Mouse (Mus musculus) midbrain, embryonic 12.5 days (tissue): ENCODE results near the gene Lbh. TPM values are rescaled to one million over a fixed set of nuclear protein-coding genes. Genes with fewer than 3 reads are reported as not detected.

Experiments used
- ATAC-seq: fragments of 200-750 bp; cut with Nextera tagmentation; 2 replicates; pipeline ENCODE4 v1.8.0; 2017; ENCODE audit warnings: low read depth, moderate TSS enrichment, moderate library complexity; ENCODE audit not compliant: low FRiP score
- H3K27ac ChIP-seq: fragments of 300-500 bp; sonication (generic); replicated peaks from 2 replicates; pipeline ENCODE4 v1.5.1; 2016; ENCODE audit warnings: mild to moderate bottlenecking
- H3K27me3 ChIP-seq: fragments of 300-500 bp; sonication (generic); 2 replicates; pipeline ENCODE4 v1.6.1; 2016; ENCODE audit warnings: mild to moderate bottlenecking
- H3K36me3 ChIP-seq: fragments of 300-500 bp; sonication (generic); 2 replicates; pipeline ENCODE4 v1.6.1; 2016
- H3K4me1 ChIP-seq: fragments of 300-500 bp; sonication (generic); 2 replicates; pipeline ENCODE4 v1.6.1; 2016
- H3K4me2 ChIP-seq: fragments of 300-500 bp; sonication (generic); replicated peaks from 2 replicates; pipeline ENCODE4 v1.6.1; 2016; ENCODE audit warnings: mild to moderate bottlenecking, moderate library complexity
- H3K4me3 ChIP-seq: fragments of 300-500 bp; sonication (generic); 2 replicates; pipeline ENCODE4 v1.5.1; 2016; ENCODE audit warnings: mild to moderate bottlenecking
- H3K9ac ChIP-seq: fragments of 300-500 bp; sonication (generic); replicated peaks from 2 replicates; pipeline ENCODE4 v1.6.1; 2016; ENCODE audit warnings: mild to moderate bottlenecking, moderate library complexity
- H3K9me3 ChIP-seq: fragments of 300-500 bp; sonication (generic); 2 replicates; pipeline ENCODE4 v1.6.1; 2016; ENCODE audit warnings: mild to moderate bottlenecking
- WGBS: fragments of 180-500 bp; shearing (Covaris S2); methylation state at CpG from one replicate; pipeline ENCODE4 v1.1.7; 2016; 5-methylcytosine and 5-hydroxymethylcytosine counted together
- polyA plus RNA-seq: library from polyadenylated mRNA; unstranded; fragments of >200 nt; fragmentation: Nextera tagmentation; extraction: Ambion mirVana; gene quantifications from 2 replicates; pipeline ENCODE4 v1.2.1, GENCODE M21; 2016

The Lbh gene
- polyA plus RNA-seq, 1 experiment from 2014 or later, result 3.4 TPM

DNA sequence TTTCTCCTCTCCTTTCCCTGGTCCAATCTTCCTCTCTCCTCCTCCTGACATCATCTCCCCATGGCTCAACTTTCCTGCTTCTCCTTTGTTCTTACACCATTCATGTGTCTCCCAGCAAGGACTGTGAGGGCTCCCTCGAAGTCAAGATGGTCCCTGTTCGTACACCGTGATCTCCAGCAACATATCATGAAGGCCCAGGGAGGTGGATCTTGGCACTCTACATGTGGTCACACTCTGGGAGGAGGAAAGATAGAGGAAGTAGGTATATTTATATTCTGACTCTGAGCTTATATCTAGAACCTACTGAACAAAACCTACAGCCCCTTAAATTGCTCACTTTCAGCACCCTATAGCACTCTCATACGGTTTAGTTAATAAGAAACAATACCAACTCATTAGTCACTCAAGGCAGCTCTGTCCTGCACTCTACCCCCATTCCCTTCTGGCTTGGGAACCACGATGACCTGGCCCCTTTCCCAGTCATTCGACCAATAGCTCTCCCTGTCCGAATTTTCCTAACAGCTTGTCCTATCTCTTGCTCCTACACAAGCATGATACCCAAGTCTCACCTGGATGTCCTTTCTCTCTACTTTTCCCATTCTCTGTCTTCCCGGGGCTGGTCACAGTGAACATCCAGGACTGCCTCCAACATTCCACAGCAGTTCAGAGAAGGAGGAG, 44.0 kb downstream of the Lbh start:
- 89% methylated on average over 8 of the region's 8 CpGs for WGBS
- no peak for ATAC-seq
- H3K4me1 ChIP-seq, result 0 out of 2 replicates have a peak, but pooled peaks cover 2% of the 10 kb centered on the region

DNA sequence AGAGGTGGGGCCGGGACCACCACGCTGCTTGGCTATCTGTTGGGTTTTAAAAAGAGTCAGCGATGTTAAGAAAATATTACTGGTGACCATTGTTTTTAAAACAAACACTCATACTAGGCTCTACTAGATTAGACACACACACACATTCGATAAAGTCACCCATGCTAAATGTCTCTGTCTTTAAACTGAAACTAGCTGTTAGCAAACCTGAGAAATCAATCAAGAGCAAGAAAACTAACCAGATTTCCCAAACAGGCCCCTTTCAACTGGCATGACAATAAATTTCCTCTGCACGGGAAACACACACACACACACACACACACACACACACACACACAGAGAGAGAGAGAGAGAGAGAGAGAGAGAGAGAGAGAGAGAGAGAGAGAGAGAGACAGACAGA, 47.6 kb downstream of the Lbh start:
- no peak overlapping the region for H3K4me3 ChIP-seq
- no peaks in the 10 kb centered on the region for H3K9me3 ChIP-seq
- no peaks in the 10 kb centered on the region for H3K27me3 ChIP-seq
- H3K4me1 ChIP-seq, result 0 out of 2 replicates have a peak, but pooled peaks cover 2% of the 10 kb centered on the region
- H3K27ac ChIP-seq, result no peak overlapping the region
- H3K9ac ChIP-seq, result no peak overlapping the region
- no peak for ATAC-seq
- no peak overlapping the region for H3K4me2 ChIP-seq
- WGBS, result 90% methylated on average over 5 of the region's 5 CpGs
- no peaks in the 10 kb centered on the region for H3K36me3 ChIP-seq

More for the DNA sequence above, 44.0 kb downstream of the Lbh start:
- H3K36me3 ChIP-seq, result no peaks in the 10 kb centered on the region
- no peaks in the 10 kb centered on the region for H3K27me3 ChIP-seq
- H3K27ac ChIP-seq, result no peak overlapping the region
- H3K9ac ChIP-seq, result no peak overlapping the region
- no peak overlapping the region for H3K4me2 ChIP-seq
- H3K4me3 ChIP-seq, result no peak overlapping the region
- H3K9me3 ChIP-seq, result no peaks in the 10 kb centered on the region

GRCm38 (mm10) chr17:72966091-72966531, 48.0 kb downstream of the Lbh start:
- Histone ChIP-seq H3K27ac (no peak overlapping the region), H3K36me3 (no peaks in the 10 kb centered on the region), H3K4me2 (no peak overlapping the region), H3K4me3 (no peak overlapping the region), H3K27me3 (no peaks in the 10 kb centered on the region), H3K9ac (no peak overlapping the region), H3K9me3 (no peaks in the 10 kb centered on the region), H3K4me1 (0 out of 2 replicates have a peak, but pooled peaks cover 2% of the 10 kb centered on the region)
- no peak for ATAC-seq
- 71% methylated on average over 5 of the region's 5 CpGs for WGBS

DNA sequence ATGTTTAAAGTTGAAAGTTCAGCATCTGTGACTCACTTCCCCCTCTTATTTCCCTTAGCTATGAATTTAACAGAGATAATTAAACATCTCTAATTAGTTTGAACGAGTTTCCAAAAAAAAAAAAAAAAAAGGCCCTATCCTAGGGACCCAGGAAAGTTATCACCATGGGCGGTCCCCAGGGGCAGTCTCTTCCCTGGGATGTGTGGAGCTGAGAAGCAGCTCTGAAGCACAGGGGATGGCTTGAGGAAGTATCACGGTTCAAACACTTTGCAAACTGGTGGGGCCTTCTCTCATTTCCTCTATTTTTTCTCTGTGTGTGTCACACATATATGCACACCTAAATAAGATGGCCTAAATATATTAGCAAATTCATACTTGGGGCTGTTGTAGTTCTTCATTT, 48.8 kb downstream of the Lbh start:
- H3K9ac ChIP-seq, result no peak overlapping the region
- no peaks in the 10 kb centered on the region for H3K27me3 ChIP-seq
- WGBS, result 59% methylated on average over 3 of the region's 3 CpGs
- no peaks in the 10 kb centered on the region for H3K9me3 ChIP-seq
- H3K4me3 ChIP-seq, result no peak overlapping the region
- H3K27ac ChIP-seq, result no peak overlapping the region
- ATAC-seq, result no peak
- H3K4me2 ChIP-seq, result no peak overlapping the region
- no peaks in the 10 kb centered on the region for H3K36me3 ChIP-seq
- H3K4me1 ChIP-seq, result 0 out of 2 replicates have a peak, but pooled peaks cover 2% of the 10 kb centered on the region

- H3K36me3 ChIP-seq, result no peaks in the 10 kb centered on the region
- H3K9me3 ChIP-seq, result no peaks in the 10 kb centered on the region
- H3K4me1 ChIP-seq, result 0 out of 2 replicates have a peak, but pooled peaks cover 2% of the 10 kb centered on the region
- no peaks in the 10 kb centered on the region for H3K27me3 ChIP-seq
- no peak overlapping the region for H3K4me2 ChIP-seq
- no peak overlapping the region for H3K4me3 ChIP-seq
- no peak for ATAC-seq
- 75% methylated on average over 6 of the region's 6 CpGs for WGBS
- H3K27ac ChIP-seq, result no peak overlapping the region
- no peak overlapping the region for H3K9ac ChIP-seq
Measured at GRCm38 (mm10) chr17:72967371-72968175, 49.5 kb downstream of the Lbh start.

GRCm38 (mm10) chr17:72968666-72969065, 50.6 kb downstream of the Lbh start:
- 71% methylated on average over 4 of the region's 4 CpGs for WGBS
- Histone ChIP-seq H3K9ac (no peak overlapping the region), H3K27me3 (no peaks in the 10 kb centered on the region), H3K9me3 (no peaks in the 10 kb centered on the region), H3K4me3 (no peak overlapping the region), H3K27ac (no peak overlapping the region), H3K36me3 (no peaks in the 10 kb centered on the region), H3K4me1 (0 out of 2 replicates have a peak, but pooled peaks cover 2% of the 10 kb centered on the region), H3K4me2 (no peak overlapping the region)
- ATAC-seq, result no peak

- H3K9ac ChIP-seq, result no peak overlapping the region
- no peak overlapping the region for H3K4me2 ChIP-seq
- ATAC-seq, result no peak
- H3K9me3 ChIP-seq, result no peaks in the 10 kb centered on the region
- no peak overlapping the region for H3K27ac ChIP-seq
- no peaks in the 10 kb centered on the region for H3K27me3 ChIP-seq
- no peaks in the 10 kb centered on the region for H3K36me3 ChIP-seq
- WGBS, result 87% methylated on average over 7 of the region's 7 CpGs
- H3K4me1 ChIP-seq, result 0 out of 2 replicates have a peak, but pooled peaks cover 2% of the 10 kb centered on the region
- no peak overlapping the region for H3K4me3 ChIP-seq
Measured at GRCm38 (mm10) chr17:72970631-72971161, 52.6 kb downstream of the Lbh start.

DNA sequence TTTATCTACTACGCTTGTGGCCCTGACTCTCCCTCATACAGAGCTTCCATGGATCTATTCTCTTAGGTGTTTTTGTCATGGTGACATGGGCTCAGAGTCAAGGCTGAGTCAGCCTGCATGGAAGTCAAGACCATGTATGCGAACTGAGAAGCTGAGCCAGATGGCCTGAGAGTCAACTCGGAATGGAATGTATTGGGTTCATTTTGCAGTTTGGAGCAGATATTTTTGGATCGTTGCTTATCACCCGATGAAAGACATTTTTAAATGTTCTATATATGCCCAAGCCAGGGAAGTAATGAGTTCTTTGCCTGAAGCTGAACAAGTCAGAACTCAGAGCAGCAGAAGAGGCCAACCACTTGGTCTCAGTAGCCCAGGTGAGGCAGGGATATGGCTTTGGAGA, 54.9 kb downstream of the Lbh start:
- Histone ChIP-seq H3K4me3 (no peak overlapping the region), H3K9ac (no peak overlapping the region), H3K36me3 (no peaks in the 10 kb centered on the region), H3K9me3 (no peaks in the 10 kb centered on the region), H3K4me2 (no peak overlapping the region), H3K27ac (no peak overlapping the region), H3K27me3 (no peaks in the 10 kb centered on the region), H3K4me1 (no peaks in the 10 kb centered on the region)
- no peak for ATAC-seq
- 94% methylated on average over 5 of the region's 5 CpGs for WGBS

GRCm38 (mm10) chr17:72976258-72977231, 58.4 kb downstream of the Lbh start:
- 88% methylated on average over 11 of the region's 11 CpGs for WGBS
- no peaks in the 10 kb centered on the region for H3K9me3 ChIP-seq
- no peaks in the 10 kb centered on the region for H3K27me3 ChIP-seq
- ATAC-seq, result no peak
- no peak overlapping the region for H3K4me2 ChIP-seq
- H3K4me3 ChIP-seq, result no peak overlapping the region
- no peak overlapping the region for H3K9ac ChIP-seq
- no peaks in the 10 kb centered on the region for H3K4me1 ChIP-seq
- no peaks in the 10 kb centered on the region for H3K36me3 ChIP-seq
- no peak overlapping the region for H3K27ac ChIP-seq

DNA sequence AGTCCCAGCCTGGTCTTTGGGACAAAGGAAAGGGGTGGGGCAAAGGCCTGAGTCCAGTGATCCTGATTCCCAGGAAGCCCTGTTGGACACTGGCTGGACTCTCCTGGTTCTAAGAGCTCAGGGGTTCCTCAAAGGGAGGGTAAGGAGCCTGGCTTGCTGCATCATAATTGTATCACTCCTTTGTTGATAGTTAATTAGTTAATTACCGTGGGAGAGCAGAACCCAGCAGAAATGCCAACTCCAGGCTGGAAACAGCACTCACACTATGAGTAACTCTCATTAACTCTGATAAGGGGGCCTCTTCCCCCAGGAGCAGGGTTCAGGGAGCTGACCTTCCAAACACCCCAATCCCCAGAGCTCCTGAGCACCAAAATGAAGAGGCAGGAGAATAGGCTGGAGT, 59.5 kb downstream of the Lbh start:
- Histone ChIP-seq H3K27ac (no peak overlapping the region), H3K36me3 (no peaks in the 10 kb centered on the region), H3K4me3 (no peak overlapping the region), H3K9ac (no peak overlapping the region), H3K9me3 (no peaks in the 10 kb centered on the region), H3K4me1 (no peaks in the 10 kb centered on the region), H3K4me2 (no peak overlapping the region), H3K27me3 (no peaks in the 10 kb centered on the region)
- WGBS, result 81% methylated on average over 1 of the region's 1 CpGs
- ATAC-seq, result no peak

DNA sequence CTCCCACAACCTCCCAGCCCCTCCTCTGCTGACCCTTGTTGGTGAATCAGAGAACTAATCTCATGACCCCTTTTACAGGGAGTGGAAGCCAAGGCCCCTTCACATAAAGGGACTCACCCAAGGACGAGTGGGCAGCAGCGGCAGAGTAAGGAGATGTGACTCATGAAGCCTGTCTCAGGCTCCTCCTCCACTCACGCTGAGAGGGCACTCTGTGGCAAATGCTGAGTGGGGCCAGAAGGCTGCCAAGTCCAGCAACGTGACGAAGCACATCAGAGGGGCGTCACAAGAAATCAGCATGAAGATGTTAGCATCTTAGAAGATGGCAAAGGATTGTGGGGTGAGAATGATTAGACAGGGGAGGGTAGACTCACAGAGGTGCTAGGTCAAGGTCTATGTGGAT, 64.1 kb downstream of the Lbh start:
- 85% methylated on average over 6 of the region's 6 CpGs for WGBS
- Histone ChIP-seq H3K27me3 (no peaks in the 10 kb centered on the region), H3K9me3 (no peaks in the 10 kb centered on the region), H3K4me2 (no peak overlapping the region), H3K4me1 (no peaks in the 10 kb centered on the region), H3K4me3 (no peak overlapping the region), H3K9ac (no peak overlapping the region), H3K36me3 (no peaks in the 10 kb centered on the region), H3K27ac (no peak overlapping the region)
- ATAC-seq, result no peak
